Mouse (Mus musculus) ES-E14 (cell line): Measurements from ENCODE around the gene Aspscr1.

Experiments
- HCFC1 ChIP-seq: IDR thresholded peaks from 2 replicates; pipeline ENCODE4 v1.6.1; 2012; ENCODE audit warnings: low read length, inconsistent platforms, borderline replicate concordance; ENCODE audit not compliant: insufficient read depth
- MAFK ChIP-seq: IDR thresholded peaks from 2 replicates; pipeline ENCODE4 v1.6.1; 2014; ENCODE audit warnings: mild to moderate bottlenecking, low read depth, low read length, inconsistent platforms; ENCODE audit not compliant: insufficient read depth

- TF ChIP-seq HCFC1 (peak; percentile 37; the same call in 1 of the 2 replicates), MAFK (no peak)
Measured at GRCm38 (mm10) chr11:120643601-120643987, 29.2 kb upstream of the Aspscr1 start, which contains the start of gene Pycr1.
